Mouse (Mus musculus): Measurements from ENCODE around the gene Fnd3c2. TPM values are rescaled to one million over a fixed set of nuclear protein-coding genes. Genes with fewer than 3 reads are reported as not detected.
A peak's percentile ranks its signal among the peaks of the same experiment; 100 is the strongest.
"Not testable (repeated sequence)": the region's sequence is repeated elsewhere in the genome, so short reads cannot be mapped to it uniquely, and the experiment has no call there.

Gene Fnd3c2
- not detected for total RNA-seq (2021)

GRCm38 (mm10) chrX:106255276-106255675 is at the start of gene Fnd3c2:
TSS of gene Fnd3c2 (minus strand) at chrX:106255376.
- no peak for DNase-seq
- intact Hi-C loops (cut with DNase I), result no loop called here

GRCm38 (mm10) chrX:106284441-106284840 is 29.3 kb upstream of the Fnd3c2 start:
- intact Hi-C loops (cut with DNase I), result no loop called here
- no peak for DNase-seq

GRCm38 (mm10) chrX:106221058-106221457 is 34.1 kb downstream of the Fnd3c2 start, which contains the start of gene Taf9b:
TSS of gene Taf9b (minus strand) at chrX:106221158.
- intact Hi-C loops (cut with DNase I), result no loop called here
- DNase-seq, result no peak

- peak; percentile 73 to 79 for DNase-seq
- intact Hi-C loops (cut with DNase I), result no loop called here
These were observed 35.8 kb downstream of the Fnd3c2 start for GRCm38 (mm10) chrX:106219171-106220032.

GRCm38 (mm10) chrX:106209100-106209499 is 46.1 kb downstream of the Fnd3c2 start:
- intact Hi-C loops (cut with DNase I), result no loop called here

GRCm38 (mm10) chrX:106198904-106199303 is 56.3 kb downstream of the Fnd3c2 start:
- intact Hi-C loops (cut with DNase I), result no loop called here
- DNase-seq, result no peak

More at GRCm38 (mm10) chrX:106209100-106209499, 46.1 kb downstream of the Fnd3c2 start:
- no peak for DNase-seq

- peak in 1 of 2 experiments; percentile 14 for DNase-seq
- intact Hi-C loops (cut with DNase I), result no loop called here
These were observed 57.9 kb downstream of the Fnd3c2 start for GRCm38 (mm10) chrX:106197308-106197707.

GRCm38 (mm10) chrX:106194361-106194760 is 60.8 kb downstream of the Fnd3c2 start:
- intact Hi-C loops (cut with DNase I); DNase-seq: not testable (repeated sequence)

GRCm38 (mm10) chrX:106190091-106190490 is 65.1 kb downstream of the Fnd3c2 start:
- intact Hi-C loops (cut with DNase I), result no loop called here
- DNase-seq, result no peak

- DNase-seq, result no peak
These were observed 65.8 kb downstream of the Fnd3c2 start for GRCm38 (mm10) chrX:106189356-106189755.

GRCm38 (mm10) chrX:106187737-106188136 is 67.4 kb downstream of the Fnd3c2 start:
- peak; percentile 24 to 28 for DNase-seq
- intact Hi-C loops (cut with DNase I), result loop anchor here (5.0 to 10.0 kb wide), 3 partner anchors 160 to 303 kb away; partner anchors contain the start of genes Atp7a and Atrx

More at GRCm38 (mm10) chrX:106189356-106189755, 65.8 kb downstream of the Fnd3c2 start:
- intact Hi-C loops (cut with DNase I), result loop anchor here (5.0 to 10.0 kb wide), 3 partner anchors 162 to 305 kb away; partner anchors contain the start of genes Atp7a and Atrx

GRCm38 (mm10) chrX:106186713-106187649 is 68.2 kb downstream of the Fnd3c2 start, which contains the start of gene Pgk1:
TSS of gene Pgk1 (plus strand) at chrX:106187100.
- peak; percentile 92 for DNase-seq
- intact Hi-C loops (cut with DNase I), result loop anchor here (5.0 to 10.0 kb wide), 3 partner anchors 160 to 302 kb away; partner anchors contain the start of genes Atp7a and Atrx

GRCm38 (mm10) chrX:106185706-106186105 is 69.5 kb downstream of the Fnd3c2 start:
- intact Hi-C loops (cut with DNase I), result loop anchor here (5.0 to 10.0 kb wide), 3 partner anchors 158 to 301 kb away; partner anchors contain the start of genes Atp7a and Atrx
- peak; percentile 13 to 16 for DNase-seq

Other genes with a start within 250 kb of the Fnd3c2 start
- gene Magt1, start 243.5 kb downstream of the Fnd3c2 start, total RNA-seq (2021), result 10 to 100 TPM; 40.7 to 46.4 TPM
- gene Cox7b, start 239.7 kb downstream of the Fnd3c2 start, total RNA-seq (2021), result 1,000 to 10,000 TPM; 1,383 to 1,437 TPM
- 10 to 100 TPM; 12.5 to 13.5 TPM for gene Atp7a, start 228.1 kb downstream of the Fnd3c2 start, total RNA-seq (2021)
- 1 to 10 TPM; 1.5 TPM for gene Tlr13, start 112.2 kb downstream of the Fnd3c2 start, total RNA-seq (2021)
- 100 to 1,000 TPM; 557 to 593 TPM for gene Pgk1, start 68.3 kb downstream of the Fnd3c2 start, total RNA-seq (2021)
- 10 to 100 TPM; 12.9 to 15.7 TPM for gene Taf9b, start 34.2 kb downstream of the Fnd3c2 start, total RNA-seq (2021)
- under 1 TPM in 1 of 2 experiments, not detected in 1; 0.20 TPM for gene Fndc3c1, start 230.0 kb upstream of the Fnd3c2 start, total RNA-seq (2021)